Mouse (Mus musculus) left cerebral cortex, adult 11 months (tissue): ENCODE measurements around the gene Gm3727.
"Not testable (repeated sequence)": the region's sequence is repeated elsewhere in the genome, so short reads cannot be mapped to it uniquely, and the experiment has no call there.

Experiments
- DNase-seq: peaks from one replicate; pipeline ENCODE4 v3.0.0; 2022; ENCODE audit warnings: low spot score

Gm3727 gene

DNA sequence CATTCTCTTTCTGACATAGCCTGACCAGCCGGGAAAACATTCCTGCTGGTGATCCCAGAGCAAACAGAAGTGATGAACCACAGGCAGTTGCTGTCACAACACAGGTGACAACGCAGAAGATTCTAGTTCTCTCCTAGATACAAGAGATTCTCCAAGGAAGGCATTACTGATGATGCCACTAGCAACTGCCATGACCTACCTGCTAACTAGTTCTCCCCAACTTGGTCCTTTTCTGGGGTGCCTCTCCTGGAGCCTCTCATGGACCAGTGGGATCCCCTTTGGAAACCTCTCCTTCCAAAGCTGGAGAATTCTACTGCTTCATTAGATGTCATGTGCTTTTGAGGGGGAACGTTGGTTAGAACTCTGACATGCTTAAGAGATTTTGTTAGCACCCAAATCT, at the start of gene Gm3727:
Gm3727 (minus strand) TSS at position 101 of the 400 bp plus-strand sequence.
- DNase-seq: not testable (repeated sequence)

DNA sequence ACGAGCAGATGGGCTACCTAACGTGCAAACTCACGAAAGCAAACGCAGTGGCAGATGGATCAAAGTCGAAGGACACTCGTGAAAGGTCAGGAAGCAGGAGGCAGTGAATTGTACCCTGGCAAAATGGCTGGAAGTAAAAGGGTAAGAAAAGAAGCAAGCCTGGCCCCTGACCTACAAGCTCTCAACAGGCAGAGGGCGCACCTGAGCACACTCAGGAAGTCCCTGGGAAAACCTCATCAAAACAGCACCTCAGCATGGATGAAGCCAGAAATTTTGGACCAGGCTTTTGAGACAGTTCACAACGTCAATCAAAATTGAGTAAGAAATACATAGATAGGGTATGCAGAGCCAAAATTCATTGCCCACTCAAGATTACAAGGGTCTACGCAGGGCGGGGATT, 21.0 kb downstream of the Gm3727 start:
- not testable (repeated sequence) for DNase-seq
